Mouse (Mus musculus) limb, embryonic 15.5 days (tissue): ENCODE results near the gene Cep19. TPM values are rescaled to one million over a fixed set of nuclear protein-coding genes. Genes with fewer than 3 reads are reported as not detected.

Experiments used
- polyA plus RNA-seq: library from polyadenylated mRNA; unstranded; fragments of >200 nt; fragmentation: Nextera tagmentation; extraction: Ambion mirVana; gene quantifications from 2 replicates; pipeline ENCODE4 v1.2.1, GENCODE M21; 2015

The Cep19 gene
- polyA plus RNA-seq, 1 experiment from 2014 or later: 25.5 TPM

Other genes starting within 250 kb of the Cep19 start
- gene Meltf, start 221.0 kb upstream of the Cep19 start, polyA plus RNA-seq: 5.2 and 5.5 TPM in 2 replicates
- gene Pigz, start 165.9 kb upstream of the Cep19 start, polyA plus RNA-seq: 0.49 and 0.91 TPM in 2 replicates
- 84.4 and 86.4 TPM in 2 replicates for gene 0610012G03Rik, start 151.3 kb upstream of the Cep19 start, polyA plus RNA-seq
- gene Ncbp2, start 151.3 kb upstream of the Cep19 start, polyA plus RNA-seq: 108 and 112 TPM in 2 replicates
- 12.6 and 13.0 TPM in 2 replicates for gene Senp5, start 96.5 kb upstream of the Cep19 start, polyA plus RNA-seq
- 32.5 and 33.9 TPM in 2 replicates for gene Pak2, start 20.5 kb upstream of the Cep19 start, polyA plus RNA-seq
- gene Pigx, start 60 bp upstream of the Cep19 start, polyA plus RNA-seq: 83.1 and 89.3 TPM in 2 replicates
- gene Nrros, start 65.8 kb downstream of the Cep19 start, polyA plus RNA-seq: 21.3 and 23.0 TPM in 2 replicates
- gene Bex6, start 80.0 kb downstream of the Cep19 start, polyA plus RNA-seq: 0.20 TPM in 1 of 2 replicates, not detected in the other
- gene Fbxo45, start 147.4 kb downstream of the Cep19 start, polyA plus RNA-seq: 9.5 and 11.6 TPM in 2 replicates
- 19.9 and 22.0 TPM in 2 replicates for gene Wdr53, start 147.4 kb downstream of the Cep19 start, polyA plus RNA-seq
- gene Smco1, start 171.7 kb downstream of the Cep19 start, polyA plus RNA-seq: 0.20 TPM in 1 of 2 replicates, not detected in the other
- gene Rnf168, start 177.7 kb downstream of the Cep19 start, polyA plus RNA-seq: 29.8 and 31.4 TPM in 2 replicates
- gene Ubxn7, start 232.5 kb downstream of the Cep19 start, polyA plus RNA-seq: 20.9 and 25.2 TPM in 2 replicates